Mouse (Mus musculus): ENCODE measurements around the gene Gpr89.

DNA sequence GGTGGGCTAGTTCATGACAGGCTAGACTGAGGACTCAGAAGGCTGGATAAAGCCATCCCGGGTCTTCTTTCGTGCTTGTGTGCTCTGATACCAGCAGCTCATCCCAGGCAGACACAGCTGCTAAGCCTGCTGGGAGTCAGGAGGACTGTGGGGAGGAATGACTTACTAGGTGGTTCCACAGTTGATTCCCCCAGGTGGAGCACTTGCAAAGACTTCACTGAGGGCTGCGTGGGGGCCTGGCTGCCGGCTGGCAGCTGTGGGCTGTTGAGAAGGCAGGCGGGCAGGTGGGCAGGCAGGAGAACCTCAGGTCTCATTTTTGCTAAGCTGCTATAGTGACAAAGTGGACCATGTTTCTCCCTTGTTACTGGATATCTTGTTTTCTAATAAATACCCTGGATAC is 44.6 kb downstream of the Gpr89 start:
- TF ChIP-seq CTCF (IDR thresholded peaks at IDR 0.05; ENCODE audit: extremely low read depth, insufficient read length, insufficient replicate concordance, low read depth, low read length) (no peak), POLR2A (IDR thresholded peaks at IDR 0.05; ENCODE audit: low read depth, low read length) (no peak)
